ENCODE assay signal across 8 mouse cellular contexts in the genomic region with DNA sequence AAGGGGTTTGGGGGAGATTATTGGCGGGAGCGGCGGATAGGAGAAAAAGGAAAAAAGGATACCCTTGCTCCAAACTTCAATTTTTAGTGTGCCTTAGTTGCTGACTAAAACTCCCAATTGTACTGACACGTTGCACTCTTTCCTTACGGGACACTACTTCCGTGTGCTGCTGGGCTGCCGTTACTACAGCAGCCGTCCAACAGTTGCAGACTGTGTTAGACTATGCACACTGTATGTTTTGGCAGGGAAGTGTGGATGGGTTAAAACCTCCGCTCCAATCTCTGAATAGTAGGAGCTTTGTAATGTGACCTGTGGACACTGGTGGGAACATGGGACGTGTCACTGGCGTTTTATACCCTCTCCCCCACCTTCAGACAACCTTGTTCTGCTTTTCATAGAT. TPM values are rescaled to one million over a fixed set of nuclear protein-coding genes. Genes with fewer than 3 reads are reported as not detected.
DNase-seq lines count a peak whose midpoint lies in the region; ATAC-seq and TF ChIP-seq lines count a peak whose summit lies in the region.

No protein-coding gene starts in this region.

- H3K79me2 ChIP-seq in macrophage (ENCODE audit: inconsistent target), result peaks cover 74% of the 10 kb centered on the region

- no peaks in the 10 kb centered on the region for H3K9me3 ChIP-seq in ES-E14 (ENCODE audit: control insufficient read depth, insufficient read depth, low read depth, low read length)
- H3K9me3 ChIP-seq in intestine, embryonic 15.5 days, result no peaks in the 10 kb centered on the region

- 0 out of 2 replicates have a peak, but pooled peaks have one; percentile 17 for ATAC-seq in erythroid progenitor cell, adult 5-6 weeks (replicated peaks; ENCODE audit: low FRiP score, poor library complexity, severe bottlenecking)
- ATAC-seq in intestine, embryonic 15.5 days, result peak; percentile 49

- H3K36me3 ChIP-seq in ES-E14 (ENCODE audit: control insufficient read depth, insufficient read depth, low read length, poor library complexity, severe bottlenecking) (peaks cover 2% of the 10 kb centered on the region; the same call in 1 of the 2 replicates), macrophage (ENCODE audit: inconsistent target) (no peaks in the 10 kb centered on the region)
- H3K36me3 ChIP-seq in intestine, embryonic 15.5 days, result no peaks in the 10 kb centered on the region

- in situ Hi-C loops in ES-E14 (cut with MboI; ENCODE audit: low sequenced_read_pairs in 2 of 2, unreplicated experiment in 2 of 2), result no loop called here

- no peaks in the 10 kb centered on the region for H3K27me3 ChIP-seq in intestine, embryonic 15.5 days (replicated peaks)

- peaks cover 6 to 15% of the 10 kb centered on the region in 2 experiments for H3K4me1 ChIP-seq in ES-E14 (ENCODE audit: control insufficient read depth in 2 of 2, insufficient read depth in 2 of 2, low read length in 2 of 2, poor library complexity in 1 of 2)
- H3K4me1 ChIP-seq in intestine, embryonic 15.5 days (replicated peaks), result no peaks in the 10 kb centered on the region

- 0% methylated on average over 11 of the region's 11 CpGs for WGBS in intestine, embryonic 15.5 days
- WGBS in macrophage (ENCODE audit: missing documents), result 0% methylated on average over 11 of the region's 11 CpGs

- H3K4me3 ChIP-seq in ES-E14 (ENCODE audit: insufficient read depth in 1 of 2, low read depth in 1 of 2, low read length in 2 of 2, poor library complexity in 1 of 2, severe bottlenecking in 1 of 2) (peak overlapping the region; percentile 83 to 99), macrophage (ENCODE audit: inconsistent target) (peak overlapping the region; percentile 93)
- H3K4me3 ChIP-seq in intestine, embryonic 15.5 days (replicated peaks), result peak overlapping the region; percentile 73

- peak overlapping the region; percentile 95 for H3K9ac ChIP-seq in ES-E14 (ENCODE audit: insufficient read depth, low read depth, low read length, poor library complexity, severe bottlenecking)
- peak overlapping the region; percentile 92 for H3K9ac ChIP-seq in intestine, embryonic 15.5 days

- DNase-seq in 3T3-L1 (ENCODE audit: low read depth, low spot score) (peak; percentile 78), ES-E14 (ENCODE audit: low read depth, low spot score) (no peak)
- peak; percentile 26 for DNase-seq in thymus, postnatal 0 days (ENCODE audit: low spot score)
- DNase-seq in left cerebral cortex, postnatal 14 days (ENCODE audit: low spot score in 2 of 2), result no peak
- no peak for DNase-seq in cerebellum, adult 11 months

- H3K27ac ChIP-seq in ES-E14 (ENCODE audit: insufficient read depth, low read depth, low read length, poor library complexity, severe bottlenecking) (peak overlapping the region; percentile 94), macrophage (peak overlapping the region; percentile 75)
- peak overlapping the region; percentile 97 for H3K27ac ChIP-seq in intestine, embryonic 15.5 days

- intact Hi-C loops in left cerebral cortex, postnatal 14 days (cut with DNase I), result no loop called here

- peak overlapping the region; percentile 96 for H3K4me2 ChIP-seq in intestine, embryonic 15.5 days (replicated peaks)

TF ChIP-seq in ES-E14, 5 proteins besides CTCF, POLR2A, EP300 and RAD21:
- TF ChIP-seq MAFK (IDR thresholded peaks at IDR 0.05; ENCODE audit: insufficient read depth, low read depth, low read length) (no peak), ZC3H11A (IDR thresholded peaks at IDR 0.05; ENCODE audit: borderline replicate concordance, low read depth, low read length) (no peak), ZNF384 (IDR thresholded peaks at IDR 0.05; ENCODE audit: low read depth, low read length) (no peak), HCFC1 (IDR thresholded peaks at IDR 0.05; ENCODE audit: borderline replicate concordance, insufficient read depth, low read length) (no peak), CHD2 (IDR thresholded peaks at IDR 0.05; ENCODE audit: low read depth, low read length) (no peak)

RNA-seq across cellular contexts. Expression of a gene that starts 0.9 kb away (rescaled TPM):
- total RNA-seq in ES-E14 (2012; rRNA removed), result 30.5 and 39.6 TPM in 2 replicates
- total RNA-seq in erythroid progenitor cell, adult 5-6 weeks (2015; ENCODE audit: low replicate concordance), result 19.5 and 36.0 TPM in 2 replicates
- total RNA-seq in erythroid progenitor cell, adult 5-6 weeks (2017; ENCODE audit: low replicate concordance), result 14.1 and 15.9 TPM in 2 replicates
- 16.5 and 17.0 TPM in 2 replicates for polyA plus RNA-seq in intestine, embryonic 15.5 days (2015; fragmentation: Nextera tagmentation; extraction: Ambion mirVana)
- total RNA-seq in macrophage (2018; cell fraction: chromatin; rRNA removed), result 10 to 100 TPM in 25 of 26 experiments, 1 to 10 TPM in 1; 9.7 to 55.0 (median 45.9) TPM
- total RNA-seq in macrophage (2018; cell fraction: cytosol; rRNA removed), result 10 to 100 TPM; 13.3 to 28.4 (median 21.2) TPM
- total RNA-seq in macrophage (2018; cell fraction: nucleus; rRNA removed), result 10 to 100 TPM; 12.2 to 59.8 (median 36.2) TPM
- 13.1 to 24.9 TPM (median 13.4 TPM) in 3 replicates for polyA plus RNA-seq in macrophage (2018)
- 12.3 and 13.7 TPM in 2 replicates for polyA plus RNA-seq in thymus, postnatal 0 days (2015; fragmentation: Nextera tagmentation; extraction: Ambion mirVana)
- total RNA-seq in left cerebral cortex, postnatal 14 days (2021), result 10 to 100 TPM in 1 of 2 experiments, 1 to 10 TPM in 1; 5.6 to 12.0 TPM

RNA-seq across cellular contexts. Expression of a gene that starts 1.4 kb away (rescaled TPM):
- 90.3 and 124 TPM in 2 replicates for total RNA-seq in ES-E14 (2012; rRNA removed)
- 54.4 and 87.2 TPM in 2 replicates for total RNA-seq in erythroid progenitor cell, adult 5-6 weeks (2015; ENCODE audit: low replicate concordance)
- 48.0 and 50.4 TPM in 2 replicates for total RNA-seq in erythroid progenitor cell, adult 5-6 weeks (2017; ENCODE audit: low replicate concordance)
- 178 and 207 TPM in 2 replicates for polyA plus RNA-seq in intestine, embryonic 15.5 days (2015; fragmentation: Nextera tagmentation; extraction: Ambion mirVana)
- total RNA-seq in macrophage (2018; cell fraction: chromatin; rRNA removed), result 10 to 100 TPM in 25 of 26 experiments, 1 to 10 TPM in 1; 9.1 to 30.9 (median 19.8) TPM
- 10 to 100 TPM; 32.3 to 47.5 (median 39.9) TPM for total RNA-seq in macrophage (2018; cell fraction: cytosol; rRNA removed)
- total RNA-seq in macrophage (2018; cell fraction: nucleus; rRNA removed), result 10 to 100 TPM; 15.7 to 49.3 (median 30.5) TPM
- polyA plus RNA-seq in macrophage (2018), result 45.6 to 73.7 TPM (median 65.0 TPM) in 3 replicates
- 225 and 233 TPM in 2 replicates for polyA plus RNA-seq in thymus, postnatal 0 days (2015; fragmentation: Nextera tagmentation; extraction: Ambion mirVana)
- 10 to 100 TPM; 64.7 to 66.6 TPM for total RNA-seq in left cerebral cortex, postnatal 14 days (2021)

Comparison
In these comparisons a context has a peak if more than half of its experiments do, and no peak if none do; other contexts are left out.
1. DNase-seq: peak in 3T3-L1 (single experiment) and thymus, postnatal 0 days (single experiment); none in ES-E14 (single experiment), left cerebral cortex, postnatal 14 days (0 of 2) and cerebellum, adult 11 months (single experiment).
2. Peak in every context shown above with its lines, with median percentiles within 50 percentile points of each other: H3K27ac ChIP-seq and H3K4me3 ChIP-seq.